Comparison of ENCODE assay signal across 11 mouse cellular contexts in genomic region chr7:101973730-101974129, GRCm38 (mm10). TPM values are rescaled to one million over a fixed set of nuclear protein-coding genes. Genes with fewer than 3 reads are reported as not detected.
A peak's percentile ranks its signal among the peaks of the same experiment; 100 is the strongest.
DNase-seq lines count a peak whose midpoint lies in the region; ATAC-seq lines count a peak whose summit lies in the region.
"Had no signal": no experiment of that assay in that cellular context is flagged by ENCODE, and none has a peak within 500 bp of the region (broad histone marks: within the 10 kb centered on the region; RNA-seq: fewer than 3 reads in every experiment).

No protein-coding gene starts in this region.

- no peak overlapping the region for H3K4me3 ChIP-seq in hindbrain, embryonic 12.5 days
- H3K4me3 ChIP-seq in hindbrain, embryonic 10.5 days: no peak overlapping the region
- H3K4me3 ChIP-seq: midbrain, embryonic 15.5 days had no signal

- H3K9me3 ChIP-seq in hindbrain, embryonic 12.5 days (replicated peaks): no peaks in the 10 kb centered on the region
- no peaks in the 10 kb centered on the region for H3K9me3 ChIP-seq in hindbrain, embryonic 10.5 days
- H3K9me3 ChIP-seq: midbrain, embryonic 15.5 days had no signal

- no peak for ATAC-seq in hindbrain, embryonic 12.5 days (ENCODE audit: low FRiP score)
- ATAC-seq: liver, postnatal 0 days; midbrain, embryonic 15.5 days had no signal

- H3K36me3 ChIP-seq in hindbrain, embryonic 12.5 days: 0 out of 2 replicates have a peak, but pooled peaks cover 9% of the 10 kb centered on the region
- H3K36me3 ChIP-seq in hindbrain, embryonic 10.5 days: peaks cover 38% of the 10 kb centered on the region

- peaks cover 31% of the 10 kb centered on the region for H3K4me1 ChIP-seq in hindbrain, embryonic 12.5 days
- peaks cover 46% of the 10 kb centered on the region for H3K4me1 ChIP-seq in hindbrain, embryonic 10.5 days (replicated peaks)

- H3K4me2 ChIP-seq in hindbrain, embryonic 12.5 days (replicated peaks): no peak overlapping the region
- H3K4me2 ChIP-seq: midbrain, embryonic 15.5 days had no signal

- 71% methylated on average over 3 of the region's 3 CpGs for WGBS in hindbrain, embryonic 12.5 days
- 74% methylated on average over 3 of the region's 3 CpGs for WGBS in hindbrain, embryonic 10.5 days

- 0 out of 2 replicates have a peak overlapping the region, but pooled peaks have one; percentile 2 for H3K27ac ChIP-seq in hindbrain, embryonic 12.5 days
- H3K27ac ChIP-seq in hindbrain, embryonic 10.5 days: no peak overlapping the region
- H3K27ac ChIP-seq: midbrain, embryonic 15.5 days had no signal

- H3K9ac ChIP-seq in hindbrain, embryonic 12.5 days: no peak overlapping the region
- H3K9ac ChIP-seq: liver, postnatal 0 days; midbrain, embryonic 15.5 days had no signal

- DNase-seq in hindbrain, embryonic 10.5 days (ENCODE audit: low spot score): no peak
- peak; percentile 71 for DNase-seq in embryo, embryonic 10.5 days (ENCODE audit: low spot score)
- peak; percentile 70 for DNase-seq in forelimb bud, embryonic 11.5 days (ENCODE audit: low read depth, low spot score)
- peak; percentile 32 for DNase-seq in neural tube, embryonic 10.5 days (ENCODE audit: extremely low spot score, low spot score)
- no peak for DNase-seq in urinary bladder, adult 18-20 months (ENCODE audit: low spot score in 2 of 2)
- DNase-seq in layer of hippocampus, postnatal 36 days: no peak
- no peak for DNase-seq in heart, postnatal 4 days
- DNase-seq: kidney, adult 8-10 months; liver, postnatal 0 days had no signal

- H3K27me3 ChIP-seq in hindbrain, embryonic 12.5 days: no peaks in the 10 kb centered on the region
- H3K27me3 ChIP-seq in hindbrain, embryonic 10.5 days (ENCODE audit: insufficient read depth, poor library complexity, severe bottlenecking): no peaks in the 10 kb centered on the region
- H3K27me3 ChIP-seq: midbrain, embryonic 15.5 days had no signal

RNA-seq across cellular contexts. Expression of gene Numa1, which starts 39.8 kb away (rescaled TPM):
- 99.2 and 100 TPM in 2 replicates for polyA plus RNA-seq in hindbrain, embryonic 12.5 days (2016; fragmentation: Nextera tagmentation; extraction: Ambion mirVana)
- 79.0 and 80.6 TPM in 2 replicates for polyA plus RNA-seq in hindbrain, embryonic 10.5 days (2016; fragmentation: Nextera tagmentation; extraction: Ambion mirVana)
- total RNA-seq in layer of hippocampus, postnatal 36 days (2021): 100 to 1,000 TPM; 101 to 112 TPM
- total RNA-seq in heart, postnatal 4 days (2021): 100 to 1,000 TPM in 1 of 2 experiments, 10 to 100 TPM in 1; 98.4 to 108 TPM

RNA-seq across cellular contexts. Expression of gene Lrrc51, which starts 40.0 kb away (rescaled TPM):
- 9.4 and 10.1 TPM in 2 replicates for polyA plus RNA-seq in hindbrain, embryonic 12.5 days (2016; fragmentation: Nextera tagmentation; extraction: Ambion mirVana)
- 9.6 and 13.8 TPM in 2 replicates for polyA plus RNA-seq in hindbrain, embryonic 10.5 days (2016; fragmentation: Nextera tagmentation; extraction: Ambion mirVana)
- 1 to 10 TPM; 4.8 to 5.7 TPM for total RNA-seq in layer of hippocampus, postnatal 36 days (2021)
- 1 to 10 TPM; 1.1 TPM for total RNA-seq in heart, postnatal 4 days (2021)

RNA-seq across cellular contexts. Expression of gene Il18bp, which starts 44.8 kb away (rescaled TPM):
- 3.9 and 5.4 TPM in 2 replicates for polyA plus RNA-seq in hindbrain, embryonic 12.5 days (2016; fragmentation: Nextera tagmentation; extraction: Ambion mirVana)
- polyA plus RNA-seq in hindbrain, embryonic 10.5 days (2016; fragmentation: Nextera tagmentation; extraction: Ambion mirVana): 2.4 and 3.8 TPM in 2 replicates
- total RNA-seq in layer of hippocampus, postnatal 36 days (2021): 10 to 100 TPM in 1 of 2 experiments, 1 to 10 TPM in 1; 7.8 to 11.0 TPM
- 1 to 10 TPM; 3.6 to 4.1 TPM for total RNA-seq in heart, postnatal 4 days (2021)

Comparison
In these comparisons a context has a peak if more than half of its experiments do, and no peak if none do; other contexts are left out.
1. DNase-seq: peak in embryo, embryonic 10.5 days (single experiment), forelimb bud, embryonic 11.5 days (single experiment) and neural tube, embryonic 10.5 days (single experiment); none in hindbrain, embryonic 10.5 days (single experiment), urinary bladder, adult 18-20 months (0 of 2), layer of hippocampus, postnatal 36 days (0 of 2) and heart, postnatal 4 days (single experiment).